ENCODE assay signal across 18 mouse cellular contexts in the genomic region with DNA sequence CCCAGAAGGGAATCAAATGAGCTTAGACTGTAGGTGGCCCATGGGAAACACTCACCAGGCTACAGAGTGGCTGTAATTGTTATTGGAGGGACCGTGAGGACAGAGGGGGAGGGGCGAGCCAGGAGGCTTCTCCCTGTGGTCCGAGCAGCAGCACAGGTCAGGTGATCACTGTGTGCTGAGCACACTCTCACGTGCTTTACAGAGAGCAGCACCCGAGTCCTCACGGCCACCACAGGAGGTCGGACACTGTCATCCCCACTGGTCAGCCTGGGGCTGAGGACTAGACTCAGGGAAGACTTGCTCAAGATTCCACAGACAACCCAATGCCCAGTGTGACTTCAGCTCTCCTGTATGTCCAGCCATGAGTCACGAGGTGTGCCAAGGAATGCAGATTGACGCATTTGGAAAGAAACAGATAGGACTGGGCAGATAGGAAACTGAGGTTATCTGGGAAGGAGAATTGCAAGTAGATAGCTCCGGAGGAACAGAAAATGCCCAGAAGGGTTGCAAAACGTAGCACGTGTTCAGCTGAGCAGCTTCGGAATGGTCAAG. TPM values are rescaled to one million over a fixed set of nuclear protein-coding genes. Genes with fewer than 3 reads are reported as not detected.
DNase-seq lines count a peak whose midpoint lies in the region; ATAC-seq and TF ChIP-seq lines count a peak whose summit lies in the region.
"Had no signal": no experiment of that assay in that cellular context is flagged by ENCODE, and none has a peak within 500 bp of the region (broad histone marks: within the 10 kb centered on the region; RNA-seq: fewer than 3 reads in every experiment).

No protein-coding gene starts in this region.

- WGBS in neural tube, embryonic 11.5 days = 64% methylated on average over 13 of the region's 13 CpGs
- 64% methylated on average over 13 of the region's 13 CpGs for WGBS in neural tube, embryonic 15.5 days
- 41% methylated on average over 13 of the region's 13 CpGs for WGBS in liver, postnatal 0 days (ENCODE audit: insufficient replicate concordance)
- 63% methylated on average over 13 of the region's 13 CpGs for WGBS in hindbrain, embryonic 14.5 days
- WGBS in midbrain, postnatal 0 days = 64% methylated on average over 13 of the region's 13 CpGs

- H3K4me1 ChIP-seq in neural tube, embryonic 11.5 days (ENCODE audit: control insufficient read depth, insufficient read depth, low read length) = no peaks in the 10 kb centered on the region
- no peaks in the 10 kb centered on the region for H3K4me1 ChIP-seq in neural tube, embryonic 15.5 days
- H3K4me1 ChIP-seq in liver, postnatal 0 days (ENCODE audit: insufficient read depth) = peaks cover 3% of the 10 kb centered on the region; the same call in 1 of the 2 replicates
- no peaks in the 10 kb centered on the region for H3K4me1 ChIP-seq in hindbrain, embryonic 14.5 days (replicated peaks; ENCODE audit: control insufficient read depth, insufficient read depth, low read length)
- no peaks in the 10 kb centered on the region for H3K4me1 ChIP-seq in midbrain, postnatal 0 days (ENCODE audit: insufficient read depth, low read length)
- H3K4me1 ChIP-seq: midbrain, embryonic 15.5 days; neural tube, embryonic 12.5 days had no signal

- intact Hi-C loops in heart, postnatal 14 days (cut with DNase I) = no loop called here

- no peak for TF ChIP-seq EP300 in liver, postnatal 0 days (IDR thresholded peaks at IDR 0.05; ENCODE audit: low read depth)

- no peaks in the 10 kb centered on the region for H3K9me3 ChIP-seq in neural tube, embryonic 11.5 days (ENCODE audit: control insufficient read depth, low read length)
- H3K9me3 ChIP-seq in neural tube, embryonic 15.5 days (replicated peaks) = no peaks in the 10 kb centered on the region
- no peaks in the 10 kb centered on the region for H3K9me3 ChIP-seq in liver, postnatal 0 days (ENCODE audit: low read length)
- no peaks in the 10 kb centered on the region for H3K9me3 ChIP-seq in hindbrain, embryonic 14.5 days (ENCODE audit: control insufficient read depth, low read length)
- H3K9me3 ChIP-seq in midbrain, postnatal 0 days (ENCODE audit: low read length) = no peaks in the 10 kb centered on the region
- H3K9me3 ChIP-seq: midbrain, embryonic 15.5 days; neural tube, embryonic 12.5 days had no signal

- H3K27me3 ChIP-seq in neural tube, embryonic 11.5 days (ENCODE audit: control insufficient read depth, insufficient read depth, low read length) = no peaks in the 10 kb centered on the region
- H3K27me3 ChIP-seq in neural tube, embryonic 15.5 days (replicated peaks) = no peaks in the 10 kb centered on the region
- no peaks in the 10 kb centered on the region for H3K27me3 ChIP-seq in liver, postnatal 0 days (ENCODE audit: insufficient read depth, low read length)
- H3K27me3 ChIP-seq in hindbrain, embryonic 14.5 days (ENCODE audit: control insufficient read depth, insufficient read depth, low read length) = no peaks in the 10 kb centered on the region
- H3K27me3 ChIP-seq in midbrain, postnatal 0 days (ENCODE audit: insufficient read depth, low read length) = no peaks in the 10 kb centered on the region
- H3K27me3 ChIP-seq: midbrain, embryonic 15.5 days; neural tube, embryonic 12.5 days; Patski had no signal

- no peak overlapping the region for H3K4me2 ChIP-seq in neural tube, embryonic 11.5 days (ENCODE audit: low read depth)
- no peak overlapping the region for H3K4me2 ChIP-seq in neural tube, embryonic 15.5 days
- no peak overlapping the region; the same call in 1 of the 2 replicates for H3K4me2 ChIP-seq in liver, postnatal 0 days (ENCODE audit: low read depth, low read length)
- no peak overlapping the region for H3K4me2 ChIP-seq in hindbrain, embryonic 14.5 days (replicated peaks)
- no peak overlapping the region for H3K4me2 ChIP-seq in midbrain, postnatal 0 days (ENCODE audit: low read depth, low read length, poor library complexity, severe bottlenecking)
- H3K4me2 ChIP-seq: midbrain, embryonic 15.5 days; neural tube, embryonic 12.5 days had no signal

- no peak overlapping the region for H3K27ac ChIP-seq in neural tube, embryonic 11.5 days (ENCODE audit: low read depth, low read length)
- no peak overlapping the region for H3K27ac ChIP-seq in neural tube, embryonic 15.5 days (replicated peaks)
- H3K27ac ChIP-seq in liver, postnatal 0 days (ENCODE audit: low read depth) = no peak overlapping the region
- H3K27ac ChIP-seq in hindbrain, embryonic 14.5 days = no peak overlapping the region
- no peak overlapping the region for H3K27ac ChIP-seq in midbrain, postnatal 0 days (ENCODE audit: low read depth, low read length)
- H3K27ac ChIP-seq: gastrocnemius, adult 2 months; midbrain, embryonic 15.5 days; neural tube, embryonic 12.5 days had no signal

- no peak for TF ChIP-seq CTCF in liver, postnatal 0 days (IDR thresholded peaks at IDR 0.05; ENCODE audit: low read depth)
- no peak for TF ChIP-seq CTCF in midbrain, postnatal 0 days (IDR thresholded peaks at IDR 0.05)

- no peak for ATAC-seq in neural tube, embryonic 11.5 days (ENCODE audit: insufficient read depth, low FRiP score, low TSS enrichment)
- ATAC-seq in neural tube, embryonic 15.5 days (ENCODE audit: low FRiP score) = no peak
- ATAC-seq in liver, postnatal 0 days = peak; percentile 44; the same call in 1 of the 2 replicates
- ATAC-seq in hindbrain, embryonic 14.5 days (ENCODE audit: low FRiP score) = no peak
- ATAC-seq in midbrain, postnatal 0 days (ENCODE audit: low FRiP score) = no peak
- ATAC-seq in inflammation-experienced regulatory T-cells, adult 6 months = no peak
- ATAC-seq: forebrain, embryonic 16.5 days; midbrain, embryonic 15.5 days; Patski had no signal

- H3K4me3 ChIP-seq in neural tube, embryonic 11.5 days (ENCODE audit: low read depth, low read length) = no peak overlapping the region
- H3K4me3 ChIP-seq in neural tube, embryonic 15.5 days (replicated peaks) = no peak overlapping the region
- no peak overlapping the region for H3K4me3 ChIP-seq in liver, postnatal 0 days (ENCODE audit: low read depth, low read length)
- H3K4me3 ChIP-seq in hindbrain, embryonic 14.5 days (replicated peaks; ENCODE audit: low read length) = no peak overlapping the region
- H3K4me3 ChIP-seq in midbrain, postnatal 0 days (ENCODE audit: low read depth, low read length) = no peak overlapping the region
- H3K4me3 ChIP-seq: erythroblast, embryonic 14.5 days; gastrocnemius, adult 2 months; midbrain, embryonic 15.5 days; neural tube, embryonic 12.5 days had no signal

- H3K36me3 ChIP-seq in neural tube, embryonic 11.5 days (ENCODE audit: control insufficient read depth, insufficient read depth, low read length) = no peaks in the 10 kb centered on the region
- H3K36me3 ChIP-seq in neural tube, embryonic 15.5 days = no peaks in the 10 kb centered on the region
- H3K36me3 ChIP-seq in liver, postnatal 0 days (replicated peaks; ENCODE audit: insufficient read depth, low read length) = no peaks in the 10 kb centered on the region
- no peaks in the 10 kb centered on the region for H3K36me3 ChIP-seq in hindbrain, embryonic 14.5 days (replicated peaks; ENCODE audit: control insufficient read depth, insufficient read depth)
- no peaks in the 10 kb centered on the region for H3K36me3 ChIP-seq in midbrain, postnatal 0 days (ENCODE audit: insufficient read depth, low read length)
- H3K36me3 ChIP-seq: midbrain, embryonic 15.5 days; neural tube, embryonic 12.5 days had no signal

- H3K9ac ChIP-seq in neural tube, embryonic 11.5 days (ENCODE audit: low read length) = no peak overlapping the region
- H3K9ac ChIP-seq in neural tube, embryonic 15.5 days (replicated peaks) = no peak overlapping the region
- H3K9ac ChIP-seq in liver, postnatal 0 days (replicated peaks) = no peak overlapping the region
- H3K9ac ChIP-seq in hindbrain, embryonic 14.5 days = no peak overlapping the region
- H3K9ac ChIP-seq in midbrain, postnatal 0 days (replicated peaks; ENCODE audit: low read length, poor library complexity, severe bottlenecking) = no peak overlapping the region
- H3K9ac ChIP-seq: midbrain, embryonic 15.5 days; neural tube, embryonic 12.5 days had no signal

- DNase-seq in heart, adult 11 months = peak; percentile 89
- DNase-seq in heart, postnatal 14 days = no peak
- peak; percentile 4 for DNase-seq in neural tube, embryonic 11.5 days (ENCODE audit: low spot score)
- no peak for DNase-seq in liver, postnatal 0 days
- DNase-seq in hindbrain, embryonic 14.5 days (ENCODE audit: low spot score) = no peak
- no peak for DNase-seq in midbrain, postnatal 0 days (ENCODE audit: low spot score)
- DNase-seq: cerebellum, adult 11 months; cerebellum, postnatal 25 days; gastrocnemius, adult 2 months; kidney, postnatal 14 days; thymus, postnatal 4 days had no signal

RNA-seq across cellular contexts. Expression of gene Slc38a1, which starts 18.0 kb away (rescaled TPM):
- total RNA-seq in heart, postnatal 14 days (2021) = 10 to 100 TPM; 33.6 to 35.4 TPM
- polyA plus RNA-seq in neural tube, embryonic 11.5 days (2014; fragmentation: Nextera tagmentation; extraction: Ambion mirVana) = 122 and 124 TPM in 2 replicates
- 127 and 134 TPM in 2 replicates for polyA plus RNA-seq in neural tube, embryonic 15.5 days (2015; fragmentation: Nextera tagmentation; extraction: Ambion mirVana)
- polyA plus RNA-seq in liver, postnatal 0 days (2015; fragmentation: Nextera tagmentation; extraction: Ambion mirVana) = 8.4 and 11.3 TPM in 2 replicates
- polyA plus RNA-seq in hindbrain, embryonic 14.5 days (2014; fragmentation: Nextera tagmentation; extraction: Ambion mirVana) = 133 and 144 TPM in 2 replicates
- 75.2 and 90.4 TPM in 2 replicates for total RNA-seq in midbrain, postnatal 0 days (2014; rRNA removed)
- polyA plus RNA-seq in midbrain, postnatal 0 days (2015; fragmentation: Nextera tagmentation; extraction: Ambion mirVana) = 76.1 and 91.2 TPM in 2 replicates
- polyA plus RNA-seq in inflammation-experienced regulatory T-cells, adult 6 months (2017; shearing (Covaris generic)) = 10 to 100 TPM; 58.9 to 87.5 (median 79.1) TPM

RNA-seq across cellular contexts. Expression of gene Slc38a2, which starts 38.9 kb away (rescaled TPM):
- total RNA-seq in heart, postnatal 14 days (2021) = 100 to 1,000 TPM; 257 to 301 TPM
- polyA plus RNA-seq in neural tube, embryonic 11.5 days (2014; fragmentation: Nextera tagmentation; extraction: Ambion mirVana) = 217 and 219 TPM in 2 replicates
- polyA plus RNA-seq in neural tube, embryonic 15.5 days (2015; fragmentation: Nextera tagmentation; extraction: Ambion mirVana) = 89.3 and 93.9 TPM in 2 replicates
- polyA plus RNA-seq in liver, postnatal 0 days (2015; fragmentation: Nextera tagmentation; extraction: Ambion mirVana) = 19.0 and 29.6 TPM in 2 replicates
- 125 and 141 TPM in 2 replicates for polyA plus RNA-seq in hindbrain, embryonic 14.5 days (2014; fragmentation: Nextera tagmentation; extraction: Ambion mirVana)
- 90.9 and 96.1 TPM in 2 replicates for total RNA-seq in midbrain, postnatal 0 days (2014; rRNA removed)
- 71.3 and 79.4 TPM in 2 replicates for polyA plus RNA-seq in midbrain, postnatal 0 days (2015; fragmentation: Nextera tagmentation; extraction: Ambion mirVana)
- polyA plus RNA-seq in inflammation-experienced regulatory T-cells, adult 6 months (2017; shearing (Covaris generic)) = 10 to 100 TPM; 36.1 to 44.6 (median 42.9) TPM

Comparison
In these comparisons a context has a peak if more than half of its experiments do, and no peak if none do; other contexts are left out.
1. DNase-seq: peak in heart, adult 11 months (single experiment) and neural tube, embryonic 11.5 days (single experiment); none in heart, postnatal 14 days (0 of 2), liver, postnatal 0 days (single experiment), hindbrain, embryonic 14.5 days (single experiment) and midbrain, postnatal 0 days (single experiment).